Mouse (Mus musculus) frontal cortex, postnatal 14 days (tissue): ENCODE results near the gene Obp2b.

Experiments used
- DNase-seq, 2 experiments: peaks; one replicate each; pipeline ENCODE4 v3.0.0; 2022; ENCODE audit warnings: low spot score in 2 of 2

Gene Obp2b

GRCm38 (mm10) chr2:25776717-25777116 lies 39.9 kb downstream of the Obp2b start, which contains the start of gene Lcn11:
Lcn11 (plus strand) TSS chr2:25777017.
- DNase-seq: no peak

GRCm38 (mm10) chr2:25779076-25779475 lies 42.3 kb downstream of the Obp2b start:
- no peak for DNase-seq

GRCm38 (mm10) chr2:25780921-25781320 lies 44.1 kb downstream of the Obp2b start:
- DNase-seq: no peak

GRCm38 (mm10) chr2:25781957-25782356 lies 45.1 kb downstream of the Obp2b start, which contains the start of gene Gm13539:
Gm13539 (plus strand) TSS chr2:25782257.
- DNase-seq: no peak

GRCm38 (mm10) chr2:25785573-25786322 lies 48.9 kb downstream of the Obp2b start:
- no peak for DNase-seq

GRCm38 (mm10) chr2:25789092-25789491 lies 52.3 kb downstream of the Obp2b start:
- DNase-seq: no peak
